22 mouse cellular contexts compared by ENCODE assay signal in genomic region chr1:134942898-134943297, GRCm38 (mm10). TPM values are rescaled to one million over a fixed set of nuclear protein-coding genes. Genes with fewer than 3 reads are reported as not detected.
DNase-seq lines count a peak whose midpoint lies in the region; TF ChIP-seq lines count a peak whose summit lies in the region.
"Had no signal": no experiment of that assay in that cellular context is flagged by ENCODE, and none has a peak within 500 bp of the region (broad histone marks: within the 10 kb centered on the region; RNA-seq: fewer than 3 reads in every experiment).

No protein-coding gene starts in this region.

- TF ChIP-seq RAD21 in CH12.LX (IDR thresholded peaks at IDR 0.05; ENCODE audit: low read depth, low read length) (no peak), MEL (IDR thresholded peaks at IDR 0.05; ENCODE audit: low read depth, low read length) (no peak)

- H3K9me3 ChIP-seq in CH12.LX (replicated peaks; ENCODE audit: low read length) (no peaks in the 10 kb centered on the region), ES-E14 (ENCODE audit: control insufficient read depth, insufficient read depth, low read depth, low read length) (no peaks in the 10 kb centered on the region), MEL (replicated peaks; ENCODE audit: insufficient read depth, low read length) (no peaks in the 10 kb centered on the region)
- H3K9me3 ChIP-seq: G1E had no signal

- H3K4me1 ChIP-seq in CH12.LX (ENCODE audit: control insufficient read depth in 1 of 2, insufficient read depth in 2 of 2) (no peaks in the 10 kb centered on the region), ES-E14 (ENCODE audit: control insufficient read depth in 2 of 2, insufficient read depth in 2 of 2, low read length in 2 of 2, poor library complexity in 1 of 2) (peaks cover 0 to 6% of the 10 kb centered on the region in 2 experiments; a peak in 1 of 4 replicates), MEL (ENCODE audit: control insufficient read depth in 1 of 2, insufficient read depth in 2 of 2, low read length in 2 of 2) (no peaks in the 10 kb centered on the region)

- in situ Hi-C loops in CH12.LX (cut with MboI; ENCODE audit: low pct_ligation_motif_present, low pct_unique_long_range_greater_than_20kb, low sequenced_read_pairs) (no loop called here), ES-E14 (cut with MboI; ENCODE audit: low sequenced_read_pairs in 2 of 2, unreplicated experiment in 2 of 2) (no loop called here)

- TF ChIP-seq CTCF in CH12.LX (conservative IDR thresholded peaks at IDR 0.05 in 1 of 2, IDR thresholded peaks at IDR 0.05 in 1 of 2; ENCODE audit: low read depth in 2 of 2, low read length in 2 of 2) (no peak), MEL (IDR thresholded peaks at IDR 0.05 in 2 of 3, conservative IDR thresholded peaks at IDR 0.05 in 1 of 3; ENCODE audit: control insufficient read depth in 1 of 3, insufficient read depth in 1 of 3, low read depth in 2 of 3, low read length in 3 of 3, poor library complexity in 1 of 3, severe bottlenecking in 1 of 3) (no peak)

- dilution Hi-C loops in CH12.LX (cut with MboI; ENCODE audit: extremely low pct_ligation_motif_present, extremely low pct_unique_long_range_greater_than_20kb, low sequenced_read_pairs), result no loop called here

- no peak for TF ChIP-seq POLR2A in CH12.LX (IDR thresholded peaks at IDR 0.05; ENCODE audit: low read depth, low read length)
- no peak for TF ChIP-seq POLR2A in MEL (IDR thresholded peaks at IDR 0.05; ENCODE audit: control insufficient read depth in 1 of 2, insufficient read depth in 1 of 2, low read depth in 1 of 2, low read length in 2 of 2, poor library complexity in 1 of 2)

- no peak overlapping the region for H3K4me3 ChIP-seq in CH12.LX (replicated peaks in 1 of 3; ENCODE audit: low read depth in 2 of 3, low read length in 2 of 3, poor library complexity in 1 of 3)
- no peak overlapping the region for H3K4me3 ChIP-seq in ES-E14 (ENCODE audit: insufficient read depth in 1 of 2, low read depth in 1 of 2, low read length in 2 of 2, poor library complexity in 1 of 2, severe bottlenecking in 1 of 2)
- H3K4me3 ChIP-seq in MEL (ENCODE audit: control insufficient read depth in 1 of 2, insufficient read depth in 1 of 2, low read depth in 2 of 2, low read length in 2 of 2), result no peak overlapping the region

- no peak overlapping the region for H3K27ac ChIP-seq in CH12.LX (ENCODE audit: insufficient read depth, low read depth)
- H3K27ac ChIP-seq in ES-E14 (ENCODE audit: insufficient read depth, low read depth, low read length, poor library complexity, severe bottlenecking), result no peak overlapping the region
- H3K27ac ChIP-seq in MEL (ENCODE audit: control insufficient read depth, low read depth, low read length), result no peak overlapping the region

- peaks cover 0 to 3% of the 10 kb centered on the region in 2 experiments for H3K36me3 ChIP-seq in CH12.LX (replicated peaks in 1 of 2; ENCODE audit: control insufficient read depth in 1 of 2, insufficient read depth in 1 of 2, low read length in 1 of 2)
- H3K36me3 ChIP-seq in ES-E14 (ENCODE audit: control insufficient read depth, insufficient read depth, low read length, poor library complexity, severe bottlenecking), result no peaks in the 10 kb centered on the region; the same call in 1 of the 2 replicates
- no peaks in the 10 kb centered on the region for H3K36me3 ChIP-seq in MEL (ENCODE audit: control insufficient read depth in 1 of 2, insufficient read depth in 2 of 2, low read length in 2 of 2)

- no peak overlapping the region for H3K4me2 ChIP-seq in CH12.LX (ENCODE audit: insufficient read depth, low read depth, poor library complexity, severe bottlenecking)

- peak; percentile 22 for DNase-seq in heart, adult 11 months
- no peak for DNase-seq in heart, adult 8-10 months (ENCODE audit: low spot score)
- DNase-seq in CH12.LX (ENCODE audit: extremely low read depth) (no peak), ES-E14 (ENCODE audit: low read depth, low spot score) (no peak), MEL (ENCODE audit: low read depth, low spot score) (no peak)
- no peak for DNase-seq in ovary, postnatal 14 days (ENCODE audit: low spot score)
- no peak for DNase-seq in embryo, embryonic 9.5 days (ENCODE audit: extremely low spot score)
- no peak for DNase-seq in kidney, postnatal 36 days
- DNase-seq: adrenal gland, adult 2 months; adrenal gland, adult 8-10 months; adrenal gland, postnatal 10 days; adrenal gland, postnatal 14 days; adrenal gland, postnatal 25 days; adrenal gland, postnatal 36 days; B cell, adult 2 months; cerebellum, adult 11 months; cerebellum, adult 11-12 months; cerebellum, adult 18-20 months; cerebellum, adult 2 months; cerebellum, adult 8-10 months had no signal

- TF ChIP-seq EP300 in CH12.LX (IDR thresholded peaks at IDR 0.05; ENCODE audit: low read length), result no peak
- no peak for TF ChIP-seq EP300 in MEL (IDR thresholded peaks at IDR 0.05; ENCODE audit: low read depth in 1 of 2, low read length in 2 of 2)

- no peaks in the 10 kb centered on the region for H3K27me3 ChIP-seq in CH12.LX (replicated peaks)
- H3K27me3 ChIP-seq in MEL (ENCODE audit: control insufficient read depth in 1 of 2, insufficient read depth in 2 of 2, low read length in 2 of 2), result no peaks in the 10 kb centered on the region
- H3K27me3 ChIP-seq: Patski had no signal

- H3K79me2 ChIP-seq in CH12.LX (replicated peaks; ENCODE audit: control insufficient read depth, extremely low read depth, insufficient read depth, poor library complexity, severe bottlenecking) (no peaks in the 10 kb centered on the region), MEL (ENCODE audit: control insufficient read depth, insufficient read depth, low read length, poor library complexity) (peaks cover 2% of the 10 kb centered on the region)

- no peak overlapping the region for H3K9ac ChIP-seq in CH12.LX (ENCODE audit: insufficient read depth, low read depth)
- H3K9ac ChIP-seq in ES-E14 (ENCODE audit: insufficient read depth, low read depth, low read length, poor library complexity, severe bottlenecking), result no peak overlapping the region
- no peak overlapping the region for H3K9ac ChIP-seq in MEL (ENCODE audit: control insufficient read depth, low read depth, low read length, poor library complexity, severe bottlenecking)

TF ChIP-seq in CH12.LX, 34 proteins besides CTCF, POLR2A, EP300 and RAD21:
- TF ChIP-seq MAFK (IDR thresholded peaks at IDR 0.05; ENCODE audit: insufficient replicate concordance, low read length) (peak; percentile 92), ZC3H11A (IDR thresholded peaks at IDR 0.05; ENCODE audit: low read depth, low read length) (no peak)

TF ChIP-seq in ES-E14, 5 proteins besides CTCF, POLR2A, EP300 and RAD21:
- TF ChIP-seq ZC3H11A (IDR thresholded peaks at IDR 0.05; ENCODE audit: borderline replicate concordance, low read depth, low read length) (no peak), MAFK (IDR thresholded peaks at IDR 0.05; ENCODE audit: insufficient read depth, low read depth, low read length) (peak; percentile 90), CHD2 (IDR thresholded peaks at IDR 0.05; ENCODE audit: low read depth, low read length) (no peak), HCFC1 (IDR thresholded peaks at IDR 0.05; ENCODE audit: borderline replicate concordance, insufficient read depth, low read length) (no peak), ZNF384 (IDR thresholded peaks at IDR 0.05; ENCODE audit: low read depth, low read length) (no peak)

TF ChIP-seq in MEL, 35 proteins besides CTCF, POLR2A, EP300 and RAD21:
- no peak for TF ChIP-seq SIN3A (IDR thresholded peaks at IDR 0.05; ENCODE audit: low read length)
- peak; percentile 91 for TF ChIP-seq MAFK (IDR thresholded peaks at IDR 0.05; ENCODE audit: borderline replicate concordance, low read depth, low read length)
- TF ChIP-seq CHD2 (IDR thresholded peaks at IDR 0.05; ENCODE audit: low read length), result no peak
- TF ChIP-seq SMC3 (IDR thresholded peaks at IDR 0.05; ENCODE audit: low read depth, low read length), result no peak
- no peak for TF ChIP-seq NELFE (IDR thresholded peaks at IDR 0.05; ENCODE audit: low read depth, low read length)
- no peak for TF ChIP-seq GABPA (IDR thresholded peaks at IDR 0.05; ENCODE audit: low read depth, low read length)

RNA-seq across cellular contexts. Expression of gene Ppp1r12b, which starts 12.8 kb away (rescaled TPM):
- total RNA-seq in heart, adult 8-10 months (2022), result 100 to 1,000 TPM; 171 to 181 (median 179) TPM
- total RNA-seq in CH12.LX (2012; rRNA removed), result 1.5 and 1.6 TPM in 2 replicates
- total RNA-seq in CH12.LX (2014; rRNA removed), result 0.64 and 1.3 TPM in 2 replicates
- polyA plus RNA-seq in CH12.LX (2012; ENCODE audit: insufficient read length, low read depth), result 1.4 and 1.8 TPM in 2 replicates
- total RNA-seq in ES-E14 (2012; rRNA removed), result 5.4 and 7.4 TPM in 2 replicates
- 4.5 and 4.7 TPM in 2 replicates for total RNA-seq in MEL (2012; rRNA removed)
- 1 to 10 TPM in 1 of 2 experiments, not detected in 1; 7.8 TPM for polyA plus RNA-seq in MEL (2012; ENCODE audit: insufficient read depth in 1 of 2, insufficient read length in 2 of 2, low read depth in 1 of 2, low replicate concordance in 2 of 2, missing spikeins in 1 of 2)

RNA-seq across cellular contexts. Expression of gene Ube2t, which starts 19.5 kb away (rescaled TPM):
- total RNA-seq in heart, adult 8-10 months (2022), result 1 to 10 TPM; 5.3 to 9.7 (median 7.4) TPM
- 25.8 and 28.8 TPM in 2 replicates for total RNA-seq in CH12.LX (2012; rRNA removed)
- 38.7 and 40.2 TPM in 2 replicates for total RNA-seq in CH12.LX (2014; rRNA removed)
- 17.0 and 19.2 TPM in 2 replicates for polyA plus RNA-seq in CH12.LX (2012; ENCODE audit: insufficient read length, low read depth)
- 24.2 and 29.7 TPM in 2 replicates for total RNA-seq in ES-E14 (2012; rRNA removed)
- total RNA-seq in MEL (2012; rRNA removed), result 14.4 and 16.9 TPM in 2 replicates
- polyA plus RNA-seq in MEL (2012; ENCODE audit: insufficient read depth in 1 of 2, insufficient read length in 2 of 2, low read depth in 1 of 2, low replicate concordance in 2 of 2, missing spikeins in 1 of 2), result 10 to 100 TPM in 1 of 2 experiments, not detected in 1; 23.1 TPM

Comparison
In these comparisons a context has a peak if more than half of its experiments do, and no peak if none do; other contexts are left out.
1. RNA of gene Ppp1r12b, which starts 12.8 kb away (total RNA-seq): 171 to 181 TPM in heart, adult 8-10 months; 5.4 to 7.4 TPM in ES-E14, 4.5 to 4.7 TPM in MEL and 0.64 to 1.6 TPM in CH12.LX; every median in the first group is over 10 times any median in the second.